Mouse (Mus musculus) heart, adult 11 months (tissue): Measurements from ENCODE around the gene Timm13.
A peak's percentile ranks its signal among the peaks of the same experiment; 100 is the strongest.

ENCODE experiments used
- DNase-seq: peaks from one replicate; pipeline ENCODE4 v3.0.0; 2022

Timm13 gene

GRCm38 (mm10) chr10:80904004-80904693 is 3.4 kb upstream of the Timm13 start:
- peak; percentile 91 for DNase-seq

DNA sequence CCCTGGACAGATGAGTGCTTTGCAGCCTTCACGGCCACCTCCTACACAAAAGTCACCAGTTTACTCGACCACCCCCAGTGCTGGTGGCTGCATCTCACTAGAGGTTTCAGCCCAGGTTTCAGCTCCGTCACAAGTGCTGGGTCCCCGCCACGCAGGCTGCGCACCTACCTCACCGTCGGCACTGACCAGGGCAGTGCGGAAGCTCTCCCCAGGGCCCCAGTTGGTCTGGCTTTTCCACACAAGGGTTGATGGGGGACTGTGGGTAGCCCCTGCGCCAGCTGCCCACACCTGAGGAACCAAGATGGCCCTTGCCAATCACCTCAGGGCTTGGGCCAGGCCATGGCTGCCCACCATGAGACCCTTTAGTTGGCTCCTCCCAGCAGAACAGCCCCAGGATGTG is 2.5 kb upstream of the Timm13 start:
- DNase-seq, result peak; percentile 94

DNA sequence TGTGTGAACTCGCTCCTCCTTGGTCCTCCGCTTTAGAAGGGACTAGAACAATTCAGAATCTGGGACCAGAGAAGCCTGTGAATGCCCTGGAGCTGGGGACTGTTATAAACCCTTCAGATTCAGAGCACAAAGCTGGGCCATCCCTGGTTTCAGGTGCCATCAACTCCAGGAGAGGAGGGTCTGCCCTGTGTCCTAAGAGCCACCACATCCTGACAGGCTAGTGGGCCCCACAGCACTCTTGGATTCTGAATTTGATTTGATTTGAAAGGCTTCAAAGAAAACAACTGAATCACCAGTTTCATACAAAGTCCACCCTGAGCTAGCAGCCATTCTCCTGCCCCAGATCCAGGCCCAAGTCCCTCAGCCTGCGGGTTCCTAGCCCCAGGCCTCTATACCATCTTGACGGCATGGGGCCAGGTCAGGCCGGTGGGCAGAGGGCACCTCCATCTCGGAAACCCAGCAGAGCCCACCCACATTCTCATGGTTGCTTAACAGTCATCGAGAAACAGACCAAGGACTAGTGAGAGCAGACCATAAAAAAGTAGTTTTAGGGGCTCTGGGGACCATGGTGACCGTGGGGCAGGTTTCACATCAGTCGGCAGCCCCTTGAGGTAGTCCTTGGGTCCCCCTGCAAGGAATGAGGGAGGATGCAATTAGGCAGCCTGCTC is 1.6 kb upstream of the Timm13 start:
- DNase-seq, result peak; percentile 91

DNA sequence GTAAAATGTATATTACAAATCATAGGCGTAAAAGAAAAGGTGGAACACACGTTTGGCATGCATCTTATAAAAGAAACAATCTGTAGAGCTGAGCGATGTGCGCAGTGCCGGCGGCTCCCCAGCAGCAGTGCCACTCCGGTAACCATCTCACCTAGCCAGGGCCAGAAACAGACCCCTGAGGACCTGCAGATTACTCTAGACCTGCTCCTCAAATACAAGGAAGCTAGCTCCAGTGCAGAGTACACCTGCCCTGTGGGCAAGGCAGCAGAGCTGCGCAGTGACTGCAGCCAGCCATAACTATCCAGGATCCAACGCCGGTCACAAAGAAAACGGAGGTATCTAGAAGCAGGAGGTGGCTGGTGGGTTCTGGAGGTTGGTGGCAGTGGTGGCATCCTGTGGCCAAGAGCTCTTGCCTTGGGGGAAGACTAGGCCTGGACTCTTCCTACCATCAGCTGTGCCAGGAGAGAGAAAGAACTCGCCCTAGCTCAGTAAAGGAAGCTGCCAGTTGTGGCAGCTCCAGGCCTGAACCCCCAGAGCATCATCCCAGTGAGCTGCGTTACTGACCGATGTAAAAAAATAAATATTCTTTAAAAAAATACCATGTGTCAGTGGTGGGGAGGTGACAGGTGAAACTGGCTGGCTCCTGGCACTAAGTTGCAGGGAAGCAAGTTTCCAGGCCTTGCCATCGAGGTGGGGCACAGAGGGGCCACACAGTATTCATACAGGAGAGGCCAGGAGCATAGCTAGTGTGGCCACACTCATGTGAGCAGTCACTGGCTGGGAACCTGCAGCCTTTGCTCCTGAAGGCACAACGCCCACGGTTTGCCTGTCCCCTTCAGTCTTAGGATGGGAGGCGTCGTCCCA is 872 bp upstream of the Timm13 start:
- peak; percentile 95 for DNase-seq

DNA sequence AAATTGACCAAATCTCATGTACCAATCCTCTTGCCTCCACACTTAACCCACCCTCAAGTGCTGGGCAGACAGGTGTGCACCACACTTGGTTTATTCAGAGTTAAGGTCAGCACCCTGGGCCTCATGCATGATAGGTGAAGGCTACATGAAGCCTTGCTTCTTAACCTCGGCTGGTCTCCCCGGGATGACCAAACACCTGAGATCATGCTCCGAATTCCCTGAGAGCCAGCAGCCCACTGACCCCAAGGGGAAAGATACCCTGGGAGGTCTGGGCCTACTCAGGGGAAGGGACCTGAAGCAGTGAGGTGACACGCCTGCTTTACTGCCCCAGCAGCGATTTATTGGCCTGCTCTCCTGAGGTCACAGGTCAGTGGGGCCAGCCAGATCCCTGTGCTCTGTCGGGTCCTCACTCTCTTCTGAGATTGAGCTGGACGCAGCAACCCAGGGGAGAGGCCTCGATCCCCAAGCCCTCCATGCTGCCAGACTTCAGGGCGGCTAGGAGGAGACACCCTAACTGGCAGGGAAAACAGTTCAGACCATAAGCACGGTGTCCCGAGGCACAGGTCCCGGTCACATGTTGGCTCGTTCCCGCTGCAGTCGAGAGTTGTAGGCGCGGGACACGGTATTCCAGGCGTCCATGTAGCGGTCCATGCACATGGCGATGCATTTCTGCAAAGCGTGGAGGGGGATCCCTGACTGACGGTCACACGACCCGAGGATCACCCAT is 1.0 kb downstream of the Timm13 start:
- peak; percentile 97 for DNase-seq

DNA sequence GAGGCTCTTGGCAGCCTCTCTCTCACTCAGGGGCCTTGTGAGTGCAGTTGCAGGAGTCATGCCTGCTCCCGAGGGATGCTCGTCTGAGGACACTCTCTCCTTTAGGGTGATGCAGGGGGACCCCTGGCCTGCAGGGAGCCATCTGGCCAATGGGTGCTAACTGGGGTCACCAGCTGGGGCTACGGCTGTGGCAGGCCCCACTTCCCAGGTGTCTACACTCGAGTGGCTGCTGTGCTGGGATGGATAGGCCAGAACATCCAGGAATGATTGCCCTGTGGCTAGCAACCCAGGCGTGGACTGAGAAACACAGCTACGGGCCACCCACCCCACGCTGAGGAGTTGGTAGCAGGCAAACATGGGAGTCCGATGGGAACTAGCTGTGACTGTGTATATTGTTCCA is 1.7 kb downstream of the Timm13 start:
- DNase-seq, result peak; percentile 95

DNA sequence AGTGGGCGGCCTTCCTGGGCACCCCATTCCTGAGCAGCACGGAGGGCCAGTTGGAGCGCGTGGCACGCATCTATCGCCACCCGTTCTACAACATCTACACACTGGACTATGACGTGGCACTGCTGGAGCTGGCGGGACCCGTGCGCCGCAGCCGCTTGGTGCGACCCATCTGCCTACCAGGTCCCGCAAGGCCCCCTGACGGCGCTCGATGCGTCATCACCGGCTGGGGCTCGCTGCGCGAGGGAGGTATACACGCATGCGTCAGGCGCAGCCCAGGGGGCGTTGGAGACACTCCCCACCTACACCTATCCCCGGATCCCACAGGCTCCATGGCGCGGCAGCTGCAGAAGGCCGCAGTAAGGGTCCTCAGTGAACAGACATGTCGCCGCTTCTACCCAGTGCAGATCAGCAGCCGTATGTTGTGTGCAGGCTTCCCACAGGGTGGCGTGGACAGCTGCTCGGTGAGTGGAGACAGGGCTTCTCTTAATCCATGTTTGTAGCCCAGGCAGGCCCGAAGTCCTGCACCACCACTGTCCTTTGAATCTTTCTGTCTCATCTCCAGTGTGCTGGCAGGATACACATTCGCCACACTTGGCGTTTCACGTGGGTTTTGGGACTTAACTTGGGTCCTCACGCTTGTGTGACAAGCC is 2.8 kb downstream of the Timm13 start:
- DNase-seq, result peak; percentile 94

DNA sequence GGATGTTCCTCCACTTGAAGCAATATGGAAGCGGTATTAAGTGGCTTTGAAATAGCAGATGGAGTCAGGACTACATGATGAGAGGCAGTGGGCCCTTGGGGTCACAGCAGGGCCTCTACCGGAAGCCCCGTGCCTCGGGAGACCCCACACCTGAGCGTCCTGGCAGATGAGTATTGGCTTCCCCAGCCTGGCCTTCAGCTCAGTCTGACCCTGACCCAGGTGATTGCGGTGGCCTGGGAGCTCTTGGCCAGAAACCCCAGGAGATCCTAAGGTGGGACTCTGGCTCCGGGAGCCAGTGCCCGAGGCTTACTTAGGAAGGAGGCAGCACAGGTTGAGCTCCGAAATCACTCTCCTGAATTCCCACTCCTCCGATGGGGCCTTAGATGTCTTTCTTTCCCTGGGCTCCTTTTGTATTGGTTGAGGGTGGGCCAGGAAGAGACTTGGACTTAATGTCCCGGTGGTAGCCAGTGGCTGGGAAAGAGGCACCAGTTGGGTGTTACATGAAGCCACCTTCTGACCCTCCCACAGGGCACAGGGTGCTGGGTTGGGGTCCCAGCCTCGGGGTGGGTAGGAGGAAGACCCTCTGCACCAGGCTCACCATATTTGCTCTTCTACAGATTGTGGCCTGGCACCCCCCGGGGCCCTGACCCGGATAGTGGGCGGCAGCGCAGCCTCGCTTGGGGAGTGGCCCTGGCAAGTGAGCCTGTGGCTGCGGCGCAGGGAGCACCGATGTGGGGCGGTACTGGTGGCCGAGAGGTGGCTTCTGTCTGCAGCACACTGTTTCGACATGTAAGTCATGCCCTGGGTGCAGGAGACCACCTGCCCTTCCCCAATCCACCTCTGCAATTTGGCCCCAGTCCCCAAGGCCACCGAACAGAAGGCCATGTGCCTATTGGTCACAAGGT is 3.9 kb downstream of the Timm13 start:
- DNase-seq, result peak; percentile 92

GRCm38 (mm10) chr10:80895697-80896096 is 5.1 kb downstream of the Timm13 start:
- DNase-seq, result peak; percentile 86

- DNase-seq, result no peak
Measured at GRCm38 (mm10) chr10:80895100-80895499, 5.7 kb downstream of the Timm13 start.

GRCm38 (mm10) chr10:80887181-80887580 is 13.6 kb downstream of the Timm13 start:
- peak; percentile 98 for DNase-seq

GRCm38 (mm10) chr10:80881301-80881700 is 19.5 kb downstream of the Timm13 start:
- DNase-seq, result peak; percentile 94

GRCm38 (mm10) chr10:80880901-80881300 is 19.9 kb downstream of the Timm13 start:
- no peak for DNase-seq

DNA sequence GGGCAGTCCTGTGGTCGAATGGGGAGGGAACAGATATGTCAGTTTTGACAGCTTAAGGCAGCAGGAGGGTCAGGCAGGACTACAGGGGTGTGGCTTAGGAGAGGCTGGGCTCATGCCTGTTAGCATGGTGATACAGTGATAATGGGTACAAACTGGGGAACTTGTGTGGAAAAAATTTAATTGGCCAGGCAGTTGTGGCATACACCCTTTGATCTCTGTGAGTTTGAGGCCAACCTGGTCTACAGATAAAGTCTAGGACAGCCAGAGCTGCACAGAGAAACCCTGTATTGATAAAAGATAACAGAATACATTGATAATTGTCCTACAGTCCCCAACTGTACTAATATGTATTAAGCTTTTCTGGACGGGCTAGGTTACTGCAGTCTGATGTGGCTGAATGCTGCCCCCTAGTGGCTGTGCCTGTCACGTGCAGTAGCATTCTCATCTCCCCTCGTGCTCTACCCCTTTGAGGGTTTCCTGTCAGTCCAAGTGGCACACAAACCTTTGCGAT is 20.6 kb downstream of the Timm13 start:
- DNase-seq, result peak; percentile 92

- no peak for DNase-seq
Measured at GRCm38 (mm10) chr10:80876594-80876993, 24.2 kb downstream of the Timm13 start.

- DNase-seq, result no peak
Measured at GRCm38 (mm10) chr10:80876028-80876427, 24.7 kb downstream of the Timm13 start.

DNA sequence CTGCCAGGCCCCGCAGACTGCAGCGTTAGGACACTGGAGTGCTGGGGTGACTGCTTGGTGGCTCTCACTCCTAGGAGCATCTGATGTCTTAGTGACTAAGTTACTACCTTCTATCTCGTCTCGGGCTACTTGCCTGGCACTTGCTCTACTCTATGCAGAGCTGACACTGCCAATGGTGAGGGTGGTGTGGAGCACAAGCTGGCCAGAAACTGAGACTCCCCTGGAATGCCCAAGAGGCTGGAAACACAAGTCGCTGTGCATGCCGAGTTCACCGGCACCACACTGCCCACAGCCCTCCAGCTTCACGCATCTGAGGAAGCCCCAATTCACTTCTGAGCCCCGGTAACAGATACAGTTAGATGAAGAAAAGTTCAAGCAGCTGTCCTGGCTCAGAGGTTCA is 26.7 kb downstream of the Timm13 start:
- DNase-seq, result no peak

GRCm38 (mm10) chr10:80871581-80871980 is 29.2 kb downstream of the Timm13 start, which contains the start of gene Tmprss9:
Gene Tmprss9, plus strand, starts transcription at chr10:80871848.
- no peak for DNase-seq

DNA sequence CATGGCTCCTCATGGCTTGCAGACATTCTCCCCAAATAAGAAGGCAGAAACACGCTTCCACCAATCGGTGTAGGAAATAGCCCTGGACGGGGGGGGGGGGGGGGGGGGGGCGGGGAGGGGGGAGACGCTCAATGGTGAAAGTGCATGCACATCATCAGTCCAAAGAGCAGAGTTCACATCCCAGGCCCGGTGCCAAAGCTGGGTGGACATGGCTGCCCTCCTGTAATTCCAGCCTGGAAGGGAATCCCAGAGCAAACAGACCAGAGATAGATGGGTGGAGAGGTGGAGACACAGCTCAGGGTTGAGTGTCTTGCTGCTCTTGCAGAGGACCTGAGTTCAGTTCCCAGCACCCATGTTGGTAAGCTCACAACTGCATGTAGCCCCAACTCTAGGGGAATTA is 29.8 kb downstream of the Timm13 start:
- DNase-seq, result no peak

DNA sequence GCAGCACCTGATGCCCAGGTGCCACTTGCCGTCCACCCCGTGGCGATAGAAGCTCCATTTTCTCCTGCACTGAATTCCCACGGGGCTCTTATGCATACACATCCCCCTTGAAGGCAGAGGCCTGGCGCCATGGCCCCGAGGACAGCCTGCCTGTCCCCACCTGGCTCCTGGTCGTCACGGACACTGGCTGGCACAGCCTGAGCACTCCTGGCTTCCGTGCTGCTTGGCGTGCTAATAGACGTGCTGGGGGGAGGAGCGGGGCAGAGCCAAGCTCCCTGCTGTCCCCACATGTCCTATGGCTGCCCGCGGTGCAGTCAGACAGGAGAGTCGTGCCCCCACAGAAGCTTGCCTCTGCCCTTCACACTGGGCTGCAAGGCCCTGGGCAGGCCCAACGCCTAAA is 36.3 kb downstream of the Timm13 start:
- DNase-seq, result peak; percentile 95

GRCm38 (mm10) chr10:80862305-80862704 is 38.5 kb downstream of the Timm13 start:
- DNase-seq, result no peak
